Mouse (Mus musculus) right cerebral cortex, postnatal 25 days (tissue): ENCODE results near the gene Nktr.

Source experiments
- DNase-seq: peaks from one replicate; pipeline ENCODE4 v3.0.0; 2022

Nktr gene

DNA sequence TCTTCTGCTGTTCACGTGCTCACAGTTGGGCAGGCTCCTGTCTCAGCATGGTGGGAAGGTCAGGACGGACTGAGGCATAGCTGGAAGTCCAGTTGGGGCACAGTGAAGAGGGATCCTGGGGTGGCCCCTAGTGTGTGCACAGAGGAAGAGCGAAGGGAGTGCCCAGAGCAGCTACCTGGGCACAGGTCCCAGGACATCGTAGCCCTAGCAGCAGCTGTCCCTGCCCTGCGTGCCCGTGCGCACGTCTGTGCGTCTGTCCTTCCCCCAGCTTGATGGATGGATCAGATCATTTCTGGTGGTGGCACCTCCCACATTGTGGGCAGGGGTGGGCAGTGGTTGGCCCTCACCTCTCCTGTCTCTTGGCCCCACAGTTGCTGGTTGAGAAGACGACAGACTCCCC lies 43.3 kb downstream of the Nktr start:
- no peak for DNase-seq

GRCm38 (mm10) chr9:121762761-121763160 lies 43.8 kb downstream of the Nktr start:
- peak; percentile 5 for DNase-seq

- peak; percentile 30 for DNase-seq
Measured at GRCm38 (mm10) chr9:121763716-121764115, 44.7 kb downstream of the Nktr start.

DNA sequence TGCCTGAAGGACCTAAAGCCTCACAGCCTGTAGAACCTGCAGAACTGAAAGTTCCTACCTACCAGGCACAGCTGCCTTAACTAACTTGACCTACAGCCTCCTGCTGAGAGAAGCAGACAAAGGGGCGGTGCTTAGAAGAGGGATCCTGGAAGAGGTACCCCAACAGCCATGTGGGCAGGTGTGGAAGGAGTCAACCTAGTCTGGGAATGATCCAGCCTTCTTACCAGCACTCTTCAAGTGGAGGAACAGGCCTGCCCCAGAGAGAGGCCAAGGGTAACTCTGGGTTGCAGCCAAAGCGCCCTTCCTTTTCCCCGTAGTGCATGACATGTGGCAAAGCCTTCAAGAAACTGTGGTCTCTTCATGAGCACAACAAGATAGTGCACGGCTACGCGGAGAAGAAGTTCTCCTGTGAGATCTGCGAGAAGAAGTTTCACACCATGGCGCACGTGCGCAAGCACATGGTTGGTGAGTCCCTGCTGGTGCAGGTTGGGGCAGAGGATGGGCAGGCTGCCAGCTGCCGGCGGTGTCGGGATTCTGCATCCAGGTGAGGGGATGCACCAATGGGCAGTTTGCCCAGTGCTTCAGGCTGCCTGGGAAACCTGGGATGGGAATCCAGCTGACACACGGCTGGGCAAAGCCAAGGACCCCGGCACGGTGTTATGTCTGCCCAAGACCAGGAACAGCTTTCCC lies 46.3 kb downstream of the Nktr start:
- DNase-seq = no peak

DNA sequence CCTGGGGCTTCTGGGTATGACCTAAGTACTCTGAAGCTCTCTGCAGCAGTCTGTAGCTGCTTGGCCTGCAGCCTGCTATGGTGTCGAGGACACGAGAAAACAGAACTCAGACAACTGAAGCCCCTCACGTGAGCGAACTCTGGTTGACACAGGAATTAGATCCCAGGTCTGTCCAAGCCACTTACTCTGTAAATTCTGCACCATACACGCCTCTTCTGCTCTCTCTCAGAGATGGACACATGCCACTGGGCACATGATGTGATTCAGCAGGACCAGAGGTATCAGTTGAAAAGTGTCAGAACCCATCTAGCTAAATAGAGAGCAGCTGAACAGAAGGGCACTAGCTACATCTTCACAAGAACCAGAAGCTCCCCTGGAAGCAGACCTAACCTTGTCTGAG lies 53.4 kb downstream of the Nktr start:
- no peak for DNase-seq

DNA sequence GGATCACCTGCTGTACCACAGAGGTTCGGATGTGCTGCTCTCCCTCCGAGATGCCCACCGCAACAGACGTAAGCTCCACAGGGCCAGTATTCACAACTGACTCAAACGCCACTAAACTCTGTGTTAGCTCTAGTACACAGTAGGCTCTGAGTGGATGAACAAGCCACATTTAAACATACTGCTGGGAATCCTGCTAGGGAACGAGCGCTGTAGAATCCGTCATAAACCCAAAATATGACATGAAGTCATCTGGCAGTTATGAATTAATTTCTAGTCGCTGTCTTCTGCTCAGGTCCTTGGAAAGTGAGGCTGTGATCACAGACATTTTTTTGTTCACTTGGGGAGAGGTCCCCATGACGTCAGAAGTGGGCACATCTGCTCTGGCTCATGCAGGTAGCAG lies 57.0 kb downstream of the Nktr start:
- DNase-seq = no peak

GRCm38 (mm10) chr9:121776511-121776910 lies 57.5 kb downstream of the Nktr start:
- peak; percentile 35 for DNase-seq

- peak; percentile 77 for DNase-seq
Measured at GRCm38 (mm10) chr9:121777484-121778065, 58.6 kb downstream of the Nktr start, which contains the start of gene Klhl40. Klhl40 (plus strand) TSS chr9:121777607.

- peak; percentile 87 for DNase-seq
Measured at GRCm38 (mm10) chr9:121778066-121778624, 59.2 kb downstream of the Nktr start.

GRCm38 (mm10) chr9:121784801-121785200 lies 65.8 kb downstream of the Nktr start:
- no peak for DNase-seq

GRCm38 (mm10) chr9:121785261-121785660 lies 66.3 kb downstream of the Nktr start:
- no peak for DNase-seq

- no peak for DNase-seq
Measured at GRCm38 (mm10) chr9:121786359-121786758, 67.4 kb downstream of the Nktr start.

- DNase-seq = no peak
Measured at GRCm38 (mm10) chr9:121791206-121791605, 72.2 kb downstream of the Nktr start.

GRCm38 (mm10) chr9:121791757-121792521 lies 73.0 kb downstream of the Nktr start, which contains the start of gene Hhatl:
Hhatl (minus strand) TSS chr9:121792507.
- no peak for DNase-seq

DNA sequence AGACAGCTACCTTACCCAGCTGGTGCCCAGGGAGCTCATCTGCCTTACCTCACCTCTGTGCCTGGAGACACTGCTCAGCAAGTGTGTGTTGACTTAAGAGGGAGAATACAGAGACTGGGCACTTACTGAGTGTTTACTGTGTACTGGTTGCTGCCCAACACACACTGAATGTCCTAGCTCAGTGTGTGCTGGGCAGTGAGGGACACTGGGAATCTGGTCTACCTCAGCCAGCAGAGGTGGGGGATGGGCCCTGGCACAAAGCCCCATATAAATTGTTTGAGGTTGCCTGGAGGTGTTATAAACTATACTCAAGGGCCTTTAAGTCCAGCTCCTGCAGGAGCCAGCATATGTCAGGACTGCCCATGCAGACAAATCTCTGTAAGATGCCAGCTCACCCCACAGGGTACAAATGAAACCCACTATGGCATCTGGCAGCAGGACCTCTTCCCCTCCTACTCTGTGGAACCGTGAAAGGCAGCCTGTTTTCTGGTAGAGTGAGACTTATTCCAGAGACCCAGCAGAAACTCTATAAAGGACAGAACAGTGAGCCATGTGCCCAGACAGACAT lies 76.1 kb downstream of the Nktr start:
- no peak for DNase-seq

GRCm38 (mm10) chr9:121797722-121798121 lies 78.8 kb downstream of the Nktr start:
- DNase-seq = no peak

DNA sequence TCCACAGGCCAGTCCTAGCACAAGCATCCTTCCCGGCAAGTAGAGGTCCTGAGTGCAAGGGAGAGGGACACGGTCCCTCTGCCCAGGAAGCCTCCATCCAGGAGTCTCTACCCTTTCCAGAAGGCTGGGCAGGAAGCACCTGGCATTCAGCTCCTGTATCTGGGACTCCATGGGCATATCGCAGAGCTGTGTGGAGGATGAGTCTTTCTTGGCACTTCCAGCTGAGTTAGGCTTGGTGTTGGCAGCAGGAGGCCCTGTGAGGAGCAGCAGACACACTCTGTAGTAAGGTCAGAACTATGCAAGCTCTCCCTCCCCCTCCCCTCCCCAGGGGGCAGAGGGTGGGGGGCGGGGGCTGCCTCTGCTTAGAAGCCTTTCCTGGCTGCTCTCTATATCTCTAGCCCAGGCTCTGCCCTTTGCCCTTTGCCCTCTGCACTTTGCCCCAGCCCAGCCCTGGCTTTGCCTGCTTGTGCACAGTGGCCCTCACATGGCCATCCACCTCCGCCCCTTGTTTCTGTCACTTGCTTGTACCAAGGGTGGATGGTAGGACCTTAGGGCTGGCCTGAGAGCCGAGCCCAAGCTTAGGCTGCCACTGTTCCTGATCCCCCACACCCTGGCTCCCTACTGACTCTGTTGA lies 80.0 kb downstream of the Nktr start:
- no peak for DNase-seq

DNA sequence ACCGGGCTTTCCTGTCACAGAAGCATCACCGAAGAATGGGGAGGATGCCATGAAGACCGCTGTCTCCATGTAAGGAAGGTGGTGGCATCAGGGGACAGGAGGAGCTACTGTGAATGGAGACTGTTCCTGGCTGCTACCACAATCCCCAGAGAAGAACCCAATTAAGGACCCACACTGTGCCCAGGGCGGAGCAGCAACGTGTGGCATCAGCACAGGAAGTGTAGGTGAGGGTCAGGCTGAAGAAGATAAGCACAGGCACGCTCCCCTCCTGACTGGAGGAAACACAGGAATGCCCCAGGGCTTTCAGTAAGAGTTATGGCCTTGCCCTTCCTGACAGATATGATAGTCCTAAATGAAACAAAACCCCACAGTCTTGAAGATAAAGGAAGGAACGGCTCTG lies 83.8 kb downstream of the Nktr start:
- no peak for DNase-seq
